Mouse (Mus musculus): ENCODE measurements around the gene Slc25a13.

DNA sequence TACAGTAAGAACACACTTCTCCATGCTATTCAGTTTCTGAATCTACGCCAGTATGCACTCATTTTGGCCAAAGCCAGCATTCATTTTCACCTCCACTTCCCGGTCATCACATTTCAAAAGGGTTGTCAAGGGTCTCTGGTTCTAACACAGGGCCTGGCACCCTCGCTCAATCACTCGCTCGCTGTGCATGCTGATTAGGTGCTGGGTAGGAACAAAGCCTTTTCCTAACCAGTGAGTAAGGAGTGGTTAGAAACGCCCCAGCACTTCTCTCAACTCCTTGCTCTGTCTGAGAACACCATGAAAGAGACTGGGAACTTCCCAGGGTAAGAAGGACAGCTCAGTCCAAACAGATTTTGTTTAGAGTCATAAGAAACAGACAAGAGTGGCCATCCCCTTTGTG is 193.0 kb downstream of the Slc25a13 start:
- no peak for TF ChIP-seq POLR2A (IDR thresholded peaks at IDR 0.05; ENCODE audit: insufficient read depth, low read depth, low read length)
- TF ChIP-seq CTCF (IDR thresholded peaks at IDR 0.05), result no peak
- TF ChIP-seq EP300 (IDR thresholded peaks at IDR 0.05; ENCODE audit: insufficient read depth, low read depth, low read length), result no peak

Data from heart, adult 2 months (tissue).